Mouse (Mus musculus): ENCODE data around the gene Wdr62. TPM values are rescaled to one million over a fixed set of nuclear protein-coding genes. Genes with fewer than 3 reads are reported as not detected.
"Not testable (repeated sequence)": the region's sequence is repeated elsewhere in the genome, so short reads cannot be mapped to it uniquely, and the experiment has no call there.

Gene Wdr62
- total RNA-seq, 2 experiments from 2014 or later: 5.0 to 5.5 TPM

- intact Hi-C loops (cut with DNase I): no loop called here
- DNase-seq: no peak
Measured at GRCm38 (mm10) chr7:30265935-30266334, 14.3 kb downstream of the Wdr62 start.

GRCm38 (mm10) chr7:30265531-30265930 is 14.7 kb downstream of the Wdr62 start:
- no peak for DNase-seq
- intact Hi-C loops (cut with DNase I): no loop called here

GRCm38 (mm10) chr7:30265041-30265440 is 15.2 kb downstream of the Wdr62 start:
- intact Hi-C loops (cut with DNase I): no loop called here
- no peak for DNase-seq

DNA sequence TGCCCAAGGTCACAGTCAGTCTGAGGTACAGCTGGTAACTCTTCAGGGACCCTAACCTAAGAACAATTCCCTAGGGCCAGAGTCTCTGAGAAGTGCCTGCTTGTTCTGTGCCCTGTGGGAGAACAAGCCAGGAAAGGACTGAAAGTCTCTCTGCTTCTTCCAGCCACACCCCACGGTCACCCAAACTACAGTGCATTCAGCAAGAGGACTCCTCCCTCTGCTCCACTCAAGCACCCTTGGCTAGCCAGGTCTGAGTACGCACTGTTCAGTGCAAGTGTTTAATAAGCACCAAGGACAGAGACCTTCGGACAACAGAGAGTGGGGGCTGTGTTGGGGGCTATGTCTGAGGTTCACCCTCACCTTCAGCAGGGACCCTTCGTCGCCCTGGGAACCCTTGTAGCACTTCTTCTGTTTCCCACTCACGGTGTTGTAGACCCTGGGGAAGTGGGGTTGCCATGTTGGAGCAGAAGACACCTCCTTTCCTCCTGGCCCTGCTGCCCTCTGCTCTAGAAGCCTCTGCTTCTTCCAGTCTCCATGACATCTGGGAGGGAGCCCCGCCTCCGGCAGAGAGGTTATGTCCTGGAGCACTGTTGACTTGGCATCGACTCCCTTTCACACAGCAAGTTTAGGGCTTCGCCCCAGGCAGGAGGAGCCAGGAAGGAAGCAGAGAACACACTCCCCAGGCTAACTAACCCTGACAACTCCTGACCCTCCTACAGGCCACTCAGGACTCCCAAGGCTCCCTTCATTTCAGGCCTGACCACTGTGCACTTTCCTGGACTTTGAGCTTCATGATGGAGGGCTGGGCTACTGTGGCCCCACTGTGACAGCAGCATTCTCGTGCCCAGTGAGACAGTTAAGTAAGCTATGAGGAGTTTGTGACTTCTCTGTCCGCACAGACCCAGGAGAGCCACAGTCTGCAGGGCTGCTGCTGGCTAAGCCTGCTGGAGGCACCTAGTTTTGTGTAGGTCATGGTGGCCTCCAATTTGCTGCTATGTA is 28.0 kb downstream of the Wdr62 start:
- intact Hi-C loops (cut with DNase I): no loop called here
- DNase-seq: no peak

GRCm38 (mm10) chr7:30237374-30237773 is 42.8 kb downstream of the Wdr62 start:
- intact Hi-C loops (cut with DNase I); DNase-seq: not testable (repeated sequence)

DNA sequence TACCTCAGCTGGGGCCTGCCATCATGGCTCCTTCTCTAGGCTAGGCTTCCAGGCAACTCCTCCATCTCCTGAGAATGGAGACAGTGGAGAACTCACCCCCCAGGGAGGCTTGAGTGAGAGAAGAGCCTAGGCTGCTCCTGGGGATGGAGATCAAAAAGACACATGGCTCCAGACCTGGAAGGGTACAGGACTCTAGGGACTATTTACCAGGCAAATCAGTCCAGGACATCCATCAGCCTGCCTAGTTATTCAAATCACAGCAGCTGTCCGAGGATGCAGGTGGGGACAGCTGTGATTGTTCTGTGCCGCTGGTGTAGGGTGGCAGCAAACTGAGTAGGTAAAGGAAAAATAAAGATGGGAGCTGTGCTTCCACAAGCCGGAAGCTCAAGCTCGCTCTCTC is 44.6 kb downstream of the Wdr62 start, which contains the start of gene Ovol3:
TSS of gene Ovol3 (minus strand) at position 101 of the 400 bp plus-strand sequence.
- DNase-seq: no peak
- intact Hi-C loops (cut with DNase I): no loop called here

GRCm38 (mm10) chr7:30235091-30235490 is 45.1 kb downstream of the Wdr62 start:
- no peak for DNase-seq
- intact Hi-C loops (cut with DNase I): no loop called here

GRCm38 (mm10) chr7:30234276-30234858 is 45.9 kb downstream of the Wdr62 start:
- no peak for DNase-seq
- intact Hi-C loops (cut with DNase I): no loop called here

DNA sequence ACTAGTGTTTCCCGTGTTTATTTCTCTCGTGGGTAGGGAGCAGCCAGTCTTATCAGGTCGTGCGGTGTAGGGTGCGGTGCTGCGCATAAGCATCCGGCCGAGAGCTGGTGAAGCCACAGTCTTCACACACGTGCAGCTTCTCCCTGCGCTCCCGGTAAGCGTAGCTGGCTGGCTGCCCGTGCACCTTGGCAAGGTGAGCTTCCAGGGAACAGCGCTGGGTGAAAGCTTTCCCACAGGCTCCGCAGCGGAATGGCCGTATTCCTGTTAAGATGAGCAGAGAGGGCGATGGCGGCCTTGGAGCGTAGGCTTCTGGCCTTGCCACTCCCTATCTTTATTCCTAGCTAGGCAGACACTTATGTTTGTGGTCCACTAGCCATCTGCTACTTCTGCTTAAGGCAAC is 46.8 kb downstream of the Wdr62 start:
- peak; percentile 29 for DNase-seq
- intact Hi-C loops (cut with DNase I): no loop called here

GRCm38 (mm10) chr7:30232631-30233148 is 47.5 kb downstream of the Wdr62 start:
- intact Hi-C loops (cut with DNase I): no loop called here
- DNase-seq: peak; percentile 71

DNA sequence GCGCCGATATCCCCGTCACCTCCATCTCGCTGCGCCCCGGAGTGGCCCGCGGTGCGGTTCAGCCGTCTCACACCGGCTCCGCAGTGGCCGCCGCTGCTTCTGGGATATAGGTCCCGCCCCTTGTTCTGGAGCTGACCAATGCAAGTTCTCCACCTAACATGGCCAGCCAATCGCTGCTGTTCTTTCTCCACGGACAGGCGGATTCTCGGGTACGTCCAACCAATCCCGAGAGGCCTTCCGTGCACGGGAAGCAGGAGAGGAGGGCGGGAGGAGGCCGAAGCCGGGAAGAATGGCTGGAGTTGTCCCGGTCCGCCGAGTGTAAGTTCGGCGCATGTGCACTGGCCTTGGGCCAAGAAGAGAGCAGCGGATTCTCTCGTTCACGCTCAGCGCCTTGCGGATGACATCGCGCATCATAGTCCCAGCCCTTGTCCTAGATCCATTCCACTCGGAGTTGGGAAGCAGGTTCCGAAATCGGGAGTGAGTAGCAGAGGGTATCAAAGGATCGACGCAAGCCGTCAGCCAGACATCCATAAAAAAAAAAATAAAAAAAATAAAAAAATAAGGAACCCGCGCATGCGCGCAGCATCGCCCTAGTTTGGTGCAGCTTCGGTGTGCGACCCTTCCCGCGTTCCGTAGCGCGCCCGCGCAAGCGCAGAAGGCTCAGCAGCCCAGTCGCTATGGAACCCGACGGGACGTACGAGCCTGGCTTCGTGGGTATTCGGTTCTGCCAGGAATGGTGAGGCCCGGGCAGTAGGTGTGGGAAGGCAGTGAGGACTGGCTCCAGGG is 48.4 kb downstream of the Wdr62 start, which contains the start of the genes Polr2i and Tbcb:
TSS of gene Polr2i (plus strand) at position 280 of the 786 bp plus-strand sequence.
TSS of gene Tbcb (minus strand) at position 604 of the 786 bp plus-strand sequence.
- intact Hi-C loops (cut with DNase I): no loop called here
- DNase-seq: peak; percentile 99

DNA sequence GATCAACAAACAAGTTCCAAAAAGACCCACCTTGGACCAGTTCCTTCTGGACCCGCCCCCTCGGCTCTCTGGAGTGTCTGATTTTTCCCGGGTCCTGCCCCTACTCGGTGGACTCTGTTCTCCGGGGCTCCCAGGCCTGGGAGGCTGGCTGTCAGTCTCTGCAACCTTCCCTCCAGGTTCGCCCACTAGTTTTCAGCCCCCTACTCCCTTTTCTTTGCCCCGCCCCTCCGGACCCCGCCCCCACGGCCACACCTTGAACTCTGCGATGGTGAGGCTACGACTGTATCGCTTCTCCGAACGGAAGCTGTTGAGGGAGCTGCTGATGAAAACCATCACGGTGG is 48.9 kb downstream of the Wdr62 start:
- intact Hi-C loops (cut with DNase I): no loop called here
- DNase-seq: no peak

DNA sequence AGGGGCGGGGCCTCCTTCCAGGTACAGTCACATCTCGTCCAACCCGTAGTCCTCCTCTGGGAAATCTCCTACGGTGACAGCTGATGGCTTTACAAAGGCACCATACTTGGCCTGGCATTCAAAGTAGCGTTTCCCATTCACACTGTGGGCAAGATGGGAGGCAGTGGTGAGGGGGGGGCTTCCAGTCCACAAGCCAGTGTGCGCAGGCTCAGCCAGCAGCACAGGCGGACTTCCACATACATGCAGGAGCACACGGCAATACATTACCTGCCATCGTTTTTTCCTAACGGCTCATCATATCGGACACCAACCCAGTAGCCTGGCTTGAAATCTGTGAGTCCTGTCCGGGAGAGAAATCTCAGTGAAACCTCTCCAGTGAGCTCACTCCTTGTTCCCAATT is 56.0 kb downstream of the Wdr62 start:
- DNase-seq: no peak
- intact Hi-C loops (cut with DNase I): no loop called here

DNA sequence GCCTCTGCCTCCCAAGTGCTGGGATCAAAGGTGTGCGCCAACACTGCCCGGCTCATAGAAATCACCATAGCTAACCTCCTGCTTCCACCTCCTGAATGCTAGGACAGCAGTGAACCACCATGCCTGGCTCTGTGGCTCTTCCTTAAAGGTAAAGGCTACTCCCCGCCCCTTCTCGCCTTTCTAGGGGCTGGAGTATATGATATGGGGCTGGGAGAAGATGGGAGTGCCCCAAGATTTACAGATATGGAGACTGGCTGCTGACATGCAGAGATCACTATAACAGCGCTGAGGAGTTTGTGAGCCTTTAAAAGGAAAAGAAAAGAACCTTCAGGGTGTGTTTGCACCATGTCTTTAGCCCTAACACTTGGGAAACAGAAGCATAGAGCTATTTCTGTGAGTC is 58.0 kb downstream of the Wdr62 start:
- no peak for DNase-seq
- intact Hi-C loops (cut with DNase I): no loop called here

DNA sequence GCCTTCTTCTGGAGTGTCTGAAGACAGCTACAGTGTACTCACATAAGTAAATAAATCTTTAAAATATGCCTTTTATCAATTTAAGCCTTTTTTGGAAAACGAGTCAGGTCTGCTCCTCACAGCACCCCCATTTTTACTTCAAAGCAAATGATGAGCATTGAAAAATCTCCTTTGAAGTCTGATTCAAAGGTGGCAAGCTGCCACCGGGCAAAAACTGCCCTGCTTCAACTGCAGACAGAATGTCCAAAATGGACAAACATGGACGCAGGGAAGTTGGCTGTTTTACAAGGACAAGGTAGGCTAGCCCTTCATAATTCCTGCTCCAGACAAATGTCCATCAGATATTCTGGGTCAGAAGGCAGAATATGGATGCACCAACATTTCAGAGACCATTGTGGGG is 58.8 kb downstream of the Wdr62 start:
- intact Hi-C loops (cut with DNase I): no loop called here
- no peak for DNase-seq

- no peak for DNase-seq
- intact Hi-C loops (cut with DNase I): no loop called here
Measured at GRCm38 (mm10) chr7:30220008-30220356, 60.2 kb downstream of the Wdr62 start.

DNA sequence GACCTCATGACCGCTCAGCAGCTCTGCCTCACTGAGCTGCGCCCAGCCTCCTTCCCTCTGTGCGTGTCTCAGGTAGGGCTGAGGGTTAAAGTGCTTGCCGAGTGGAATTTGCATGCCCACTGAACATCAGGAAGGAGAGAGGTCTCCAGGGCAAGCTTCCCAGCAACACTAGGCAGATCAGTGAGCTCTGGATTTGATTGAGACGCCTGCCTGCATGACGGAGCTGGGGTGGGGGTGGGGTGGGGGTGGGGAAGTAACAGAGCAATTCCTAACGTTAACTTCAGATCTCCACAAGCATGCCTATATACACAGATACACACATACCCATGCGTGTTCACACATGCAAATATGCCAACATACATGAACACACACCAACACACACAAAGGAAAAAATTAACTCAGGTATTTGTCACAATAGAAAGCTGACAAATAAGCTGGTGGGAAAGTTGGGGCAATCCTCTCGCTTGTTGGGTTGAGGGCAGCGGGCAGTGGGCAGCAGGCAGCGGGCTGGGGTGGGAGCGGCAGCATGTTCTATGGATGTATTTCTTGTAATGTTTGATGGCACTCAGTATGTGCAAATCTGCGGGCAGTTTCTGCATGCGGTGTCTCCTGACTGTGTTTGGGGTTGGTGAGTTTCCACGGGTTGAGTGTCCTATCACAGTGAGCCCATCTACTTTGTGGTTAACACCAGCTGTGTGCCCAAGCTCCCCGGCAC is 60.8 kb downstream of the Wdr62 start:
- peak; percentile 40 for DNase-seq

DNA sequence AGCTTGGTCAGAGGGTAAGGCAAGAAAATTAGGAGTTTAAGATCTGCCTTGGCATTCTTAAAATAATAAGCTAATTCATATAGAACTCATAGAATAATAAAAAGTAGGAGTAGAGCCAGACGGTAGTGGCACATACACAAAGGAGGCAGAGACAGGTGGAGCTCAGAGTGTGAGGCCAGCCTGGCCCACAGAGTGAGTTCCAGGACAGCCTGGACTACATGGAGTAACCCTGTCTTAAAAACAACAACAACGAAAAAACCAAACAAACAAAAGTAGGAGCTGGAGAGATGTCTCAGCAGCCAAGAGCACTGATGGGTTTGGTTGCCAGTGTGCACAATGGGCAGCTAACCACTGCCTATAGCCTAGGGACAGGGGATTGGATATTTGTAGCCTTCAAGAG is 62.9 kb downstream of the Wdr62 start:
- DNase-seq: no peak
- intact Hi-C loops (cut with DNase I): loop anchor here (5.0 kb wide), 1 partner anchor 35 kb away; the partner anchor contains the start of gene Cox7a1

More for the DNA sequence above, 60.8 kb downstream of the Wdr62 start:
- intact Hi-C loops (cut with DNase I): loop anchor here (5.0 kb wide), 1 partner anchor 37 kb away; the partner anchor contains the start of gene Cox7a1

GRCm38 (mm10) chr7:30216723-30217151 is 63.5 kb downstream of the Wdr62 start:
- DNase-seq: peak; percentile 85
- intact Hi-C loops (cut with DNase I): loop anchor here (5.0 kb wide), 1 partner anchor 34 kb away; the partner anchor contains the start of gene Cox7a1

GRCm38 (mm10) chr7:30215875-30216274 is 64.3 kb downstream of the Wdr62 start:
- no peak for DNase-seq
- intact Hi-C loops (cut with DNase I): loop anchor here (5.0 kb wide), 1 partner anchor 34 kb away; the partner anchor contains the start of gene Cox7a1
